Mouse (Mus musculus) embryonic fibroblast, embryonic 13.5 days (primary cell): ENCODE measurements around the gene Ppm1g. TPM values are rescaled to one million over a fixed set of nuclear protein-coding genes. Genes with fewer than 3 reads are reported as not detected.

Source experiments
- H3K27ac ChIP-seq: 2 replicates; pipeline ENCODE4 v1.5.1; 2012; ENCODE audit warnings: low read length, control low read depth, inconsistent platforms; ENCODE audit not compliant: insufficient read depth
- H3K4me1 ChIP-seq: 2 replicates; pipeline ENCODE4 v1.6.1; 2011; ENCODE audit warnings: low read length; ENCODE audit not compliant: control insufficient read depth, insufficient read depth
- H3K4me3 ChIP-seq: 2 replicates; pipeline ENCODE4 v1.5.1; 2011; ENCODE audit warnings: mild to moderate bottlenecking, control low read depth, low read length; ENCODE audit not compliant: insufficient read depth
- CTCF ChIP-seq: IDR thresholded peaks from 2 replicates; pipeline ENCODE4 v1.5.1; 2011; ENCODE audit warnings: mild to moderate bottlenecking, control low read depth, low read length, moderate library complexity, borderline replicate concordance; ENCODE audit not compliant: insufficient read depth
- POLR2A ChIP-seq: IDR thresholded peaks from 2 replicates; pipeline ENCODE4 v1.6.1; 2011; ENCODE audit warnings: low read depth, mild to moderate bottlenecking, control low read depth, low read length, moderate library complexity
- polyA plus RNA-seq: library from polyadenylated mRNA; stranded (reverse); fragments of >200 nt; gene quantifications from 2 replicates; pipeline ENCODE4 v1.2.4, GENCODE M21; 2011; ENCODE audit warnings: low read depth; ENCODE audit not compliant: missing spikeins, insufficient read length

Gene Ppm1g
- polyA plus RNA-seq = 131 and 132 TPM in 2 replicates

GRCm38 (mm10) chr5:31220448-31221303 lies at the start of gene Ppm1g:
Ppm1g (minus strand) TSS chr5:31220687.
- Histone ChIP-seq H3K4me1 (no peaks in the 10 kb centered on the region), H3K4me3 (peak within 1 kb of the TSS; percentile 90), H3K27ac (peak within 1 kb of the TSS; percentile 77)
- peak; percentile 97 for TF ChIP-seq POLR2A
- TF ChIP-seq CTCF = no peak

GRCm38 (mm10) chr5:31267686-31268085 lies 47.2 kb upstream of the Ppm1g start:
- TF ChIP-seq POLR2A (no peak), CTCF (no peak)
- Histone ChIP-seq H3K4me1 (no peaks in the 10 kb centered on the region), H3K4me3 (no peak overlapping the region), H3K27ac (no peak overlapping the region)

GRCm38 (mm10) chr5:31266101-31266500 lies 45.6 kb upstream of the Ppm1g start:
- Histone ChIP-seq H3K27ac (no peak overlapping the region), H3K4me3 (no peak overlapping the region), H3K4me1 (no peaks in the 10 kb centered on the region)
- TF ChIP-seq CTCF = no peak
- no peak for TF ChIP-seq POLR2A

GRCm38 (mm10) chr5:31257616-31258015 lies 37.1 kb upstream of the Ppm1g start:
- no peak overlapping the region for H3K4me3 ChIP-seq
- H3K4me1 ChIP-seq = no peaks in the 10 kb centered on the region
- TF ChIP-seq CTCF = no peak
- no peak for TF ChIP-seq POLR2A
- no peak overlapping the region for H3K27ac ChIP-seq

- TF ChIP-seq POLR2A (no peak), CTCF (no peak)
- no peak overlapping the region for H3K4me3 ChIP-seq
- no peak overlapping the region for H3K27ac ChIP-seq
- H3K4me1 ChIP-seq = no peaks in the 10 kb centered on the region
These were observed 35.5 kb upstream of the Ppm1g start for GRCm38 (mm10) chr5:31255971-31256370.

GRCm38 (mm10) chr5:31255381-31255780 lies 34.9 kb upstream of the Ppm1g start:
- Histone ChIP-seq H3K4me3 (no peak overlapping the region), H3K27ac (no peak overlapping the region), H3K4me1 (no peaks in the 10 kb centered on the region)
- TF ChIP-seq CTCF = no peak
- TF ChIP-seq POLR2A = no peak

- Histone ChIP-seq H3K4me1 (no peaks in the 10 kb centered on the region), H3K4me3 (no peak overlapping the region), H3K27ac (no peak overlapping the region)
- TF ChIP-seq CTCF (no peak), POLR2A (no peak)
These were observed 34.4 kb upstream of the Ppm1g start for GRCm38 (mm10) chr5:31254901-31255300.

- no peaks in the 10 kb centered on the region for H3K4me1 ChIP-seq
- TF ChIP-seq CTCF (no peak), POLR2A (no peak)
- H3K4me3 ChIP-seq = no peak overlapping the region
- H3K27ac ChIP-seq = no peak overlapping the region
These were observed 34.0 kb upstream of the Ppm1g start for GRCm38 (mm10) chr5:31254452-31254851.

- Histone ChIP-seq H3K4me1 (no peaks in the 10 kb centered on the region), H3K4me3 (no peak overlapping the region), H3K27ac (no peak overlapping the region)
- no peak for TF ChIP-seq POLR2A
- TF ChIP-seq CTCF = no peak
These were observed 33.3 kb upstream of the Ppm1g start for GRCm38 (mm10) chr5:31253806-31254205.

- no peak overlapping the region for H3K4me3 ChIP-seq
- H3K4me1 ChIP-seq = no peaks in the 10 kb centered on the region
- H3K27ac ChIP-seq = no peak overlapping the region
- TF ChIP-seq CTCF (no peak), POLR2A (no peak)
These were observed 32.5 kb upstream of the Ppm1g start for GRCm38 (mm10) chr5:31252795-31253545.
